Mouse (Mus musculus): ENCODE measurements around the gene Afg3l1. TPM values are rescaled to one million over a fixed set of nuclear protein-coding genes. Genes with fewer than 3 reads are reported as not detected.
"Not testable (repeated sequence)": the region's sequence is repeated elsewhere in the genome, so short reads cannot be mapped to it uniquely, and the experiment has no call there.

Gene Afg3l1
- total RNA-seq (2021) = 10 to 100 TPM; 24.7 to 27.9 TPM

DNA sequence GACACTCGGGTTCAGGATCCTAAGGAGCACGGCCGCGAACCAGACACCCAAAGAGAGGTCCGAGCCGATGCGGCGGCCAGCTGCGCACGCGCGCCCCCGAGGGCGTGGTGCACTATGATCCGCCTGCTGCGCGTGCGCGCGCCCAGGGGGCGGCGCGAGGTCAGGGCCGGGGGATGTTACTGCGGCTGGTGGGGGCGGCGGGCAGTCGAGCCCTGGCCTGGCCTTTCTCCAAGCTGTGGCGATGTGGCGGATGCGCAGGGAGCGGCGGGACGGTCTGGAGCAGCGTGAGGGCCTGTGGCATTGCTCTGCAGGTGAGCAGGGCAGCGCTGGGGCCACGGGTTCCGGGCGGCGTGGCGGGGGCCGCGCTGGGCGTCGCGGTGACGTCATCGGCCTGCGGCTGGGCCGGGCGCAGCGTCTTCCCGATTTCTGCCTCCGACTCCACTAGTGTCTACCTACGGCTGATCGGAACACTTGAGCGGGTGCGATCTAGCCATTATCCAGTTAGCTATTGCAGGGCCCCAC is at the start of gene Afg3l1:
TSS of gene Afg3l1 (plus strand) at position 167 of the 522 bp plus-strand sequence.
- peak; percentile 94 to 95 for DNase-seq

GRCm38 (mm10) chr8:123428343-123428893 is 49.3 kb upstream of the Afg3l1 start:
- no peak for DNase-seq

DNA sequence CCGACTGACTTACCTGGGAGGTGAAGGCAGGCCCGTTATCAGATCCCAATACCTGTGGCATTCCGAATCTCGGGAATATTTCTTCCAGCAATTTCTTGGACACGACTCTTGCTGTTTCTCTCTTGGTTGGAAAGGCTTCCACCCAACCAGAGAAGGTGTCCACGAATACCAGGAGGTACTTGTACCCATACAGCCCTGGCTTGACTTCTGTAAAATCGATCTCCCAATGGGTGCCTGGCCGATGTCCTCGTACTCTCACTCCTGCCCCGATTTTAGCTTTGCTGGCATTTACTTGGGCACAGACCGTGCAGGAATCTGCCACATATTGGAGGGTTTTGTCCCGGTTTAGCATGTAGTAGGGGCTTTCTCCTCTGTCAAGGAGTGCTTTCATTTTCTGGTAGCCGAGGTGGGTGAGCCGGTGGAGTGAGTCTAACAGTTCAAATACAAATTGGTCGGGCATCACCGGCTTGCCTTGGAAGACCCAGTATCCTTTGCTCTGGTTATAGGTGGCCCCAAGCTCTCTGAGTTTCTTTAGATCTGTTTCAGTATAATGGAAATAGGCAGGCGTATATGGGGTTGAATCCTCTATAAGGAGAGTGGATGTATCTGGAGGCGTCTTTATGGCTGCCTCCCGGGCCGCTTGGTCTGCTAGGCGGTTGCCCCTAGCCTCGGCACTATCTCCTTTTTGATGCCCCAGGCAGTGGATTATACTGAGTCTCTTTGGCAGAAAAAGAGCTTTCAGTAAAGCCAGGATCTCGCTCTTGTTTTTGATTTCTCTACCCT is 48.6 kb upstream of the Afg3l1 start:
- no peak for DNase-seq

DNA sequence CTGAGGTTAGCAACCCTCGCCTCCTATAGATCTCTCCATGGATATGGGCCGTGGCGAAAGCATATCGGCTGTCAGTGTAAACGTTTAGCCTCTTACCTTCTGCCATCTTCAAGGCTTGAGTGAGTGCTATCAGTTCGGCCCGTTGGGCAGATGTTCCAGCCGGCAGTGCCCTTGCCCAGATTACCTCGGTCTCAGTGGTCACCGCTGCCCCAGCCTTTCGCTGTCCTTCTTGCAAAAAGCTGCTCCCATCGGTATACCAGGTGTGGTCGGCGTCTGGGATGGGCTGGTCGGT is 48.0 kb upstream of the Afg3l1 start:
- not testable (repeated sequence) for DNase-seq

GRCm38 (mm10) chr8:123430936-123431335 is 46.8 kb upstream of the Afg3l1 start:
- not testable (repeated sequence) for DNase-seq

- no peak for DNase-seq
Measured at GRCm38 (mm10) chr8:123431616-123432365, 45.9 kb upstream of the Afg3l1 start.

- DNase-seq = no peak
Measured at GRCm38 (mm10) chr8:123432381-123432780, 45.3 kb upstream of the Afg3l1 start.

DNA sequence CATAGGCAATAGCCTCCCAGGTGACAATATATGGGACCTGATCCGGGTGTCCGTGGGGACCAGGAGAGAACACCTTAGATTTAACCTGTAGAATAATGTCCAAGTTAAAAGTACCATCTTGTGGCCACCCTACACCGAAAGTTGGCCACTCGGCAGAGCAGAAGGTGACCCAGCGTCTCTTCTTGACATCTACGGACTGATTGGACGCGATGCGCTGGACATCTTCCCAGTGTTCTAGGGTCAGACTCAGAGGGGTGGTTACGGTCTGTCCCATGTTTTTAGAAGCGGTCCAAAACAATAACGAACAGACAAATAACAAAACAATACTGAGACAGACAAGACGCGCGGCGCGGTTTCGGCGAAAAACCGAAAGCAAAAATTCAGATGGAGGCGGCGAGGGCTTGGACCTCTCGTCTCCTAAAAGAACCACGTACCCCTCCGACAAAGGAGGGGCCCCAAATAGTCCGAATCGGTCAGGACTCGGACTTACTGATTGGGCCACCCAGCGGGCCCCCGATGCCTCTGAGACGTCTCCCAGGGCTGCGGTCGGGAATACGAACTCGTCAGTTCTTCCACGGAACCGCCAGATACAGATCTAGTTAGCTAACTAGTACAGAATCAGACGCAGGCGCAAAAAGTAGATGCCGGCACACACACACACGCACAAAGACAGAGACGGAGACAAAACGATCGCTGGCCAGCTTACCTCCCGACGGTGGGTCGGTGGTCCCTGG is 44.3 kb upstream of the Afg3l1 start:
- not testable (repeated sequence) for DNase-seq

- DNase-seq = no peak
Measured at GRCm38 (mm10) chr8:123441788-123442187, 35.9 kb upstream of the Afg3l1 start.

GRCm38 (mm10) chr8:123442351-123442750 is 35.4 kb upstream of the Afg3l1 start:
- DNase-seq = no peak

GRCm38 (mm10) chr8:123442871-123443575 is 34.7 kb upstream of the Afg3l1 start:
- peak; percentile 91 for DNase-seq

DNA sequence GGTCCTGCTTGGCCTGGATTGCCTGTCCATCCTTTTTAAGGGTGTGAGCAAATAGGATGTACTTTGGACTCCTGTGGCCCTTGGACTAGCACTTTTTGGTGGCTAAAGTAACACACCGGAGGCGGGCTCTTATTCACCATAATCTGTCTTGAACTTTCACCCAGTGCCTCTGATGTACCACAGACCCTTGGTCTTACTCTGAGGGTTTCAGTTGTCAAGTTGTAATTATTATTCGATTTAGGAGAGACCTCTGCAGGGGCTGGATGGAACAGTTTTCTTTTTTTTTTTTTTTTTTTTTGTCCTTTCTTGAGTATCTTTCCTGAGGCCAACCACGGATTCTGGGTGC is 34.2 kb upstream of the Afg3l1 start:
- DNase-seq = no peak

GRCm38 (mm10) chr8:123444131-123444530 is 33.6 kb upstream of the Afg3l1 start:
- DNase-seq = no peak

- no peak for DNase-seq
Measured at GRCm38 (mm10) chr8:123445981-123446380, 31.7 kb upstream of the Afg3l1 start.

DNA sequence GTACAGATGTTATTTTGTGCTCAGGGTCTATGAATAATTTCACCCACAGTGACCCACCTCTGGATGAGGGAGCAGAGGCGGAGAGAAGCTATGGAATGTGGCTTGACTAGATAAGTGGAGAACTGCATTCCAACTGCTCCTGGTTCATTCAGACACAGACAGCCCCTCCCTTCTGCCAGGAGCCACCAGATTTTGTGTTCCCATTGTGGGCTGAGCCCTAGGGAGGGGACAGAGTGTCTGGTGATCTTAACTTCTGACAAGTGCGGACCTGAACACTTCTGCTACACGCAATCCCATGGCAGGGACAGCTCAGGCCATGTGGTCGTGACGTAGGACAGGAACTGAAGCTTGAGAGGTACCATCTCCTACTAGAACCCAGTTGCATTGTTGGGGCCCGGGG is 30.9 kb upstream of the Afg3l1 start:
- DNase-seq = no peak

- DNase-seq = no peak
Measured at GRCm38 (mm10) chr8:123450783-123451182, 26.9 kb upstream of the Afg3l1 start.

DNA sequence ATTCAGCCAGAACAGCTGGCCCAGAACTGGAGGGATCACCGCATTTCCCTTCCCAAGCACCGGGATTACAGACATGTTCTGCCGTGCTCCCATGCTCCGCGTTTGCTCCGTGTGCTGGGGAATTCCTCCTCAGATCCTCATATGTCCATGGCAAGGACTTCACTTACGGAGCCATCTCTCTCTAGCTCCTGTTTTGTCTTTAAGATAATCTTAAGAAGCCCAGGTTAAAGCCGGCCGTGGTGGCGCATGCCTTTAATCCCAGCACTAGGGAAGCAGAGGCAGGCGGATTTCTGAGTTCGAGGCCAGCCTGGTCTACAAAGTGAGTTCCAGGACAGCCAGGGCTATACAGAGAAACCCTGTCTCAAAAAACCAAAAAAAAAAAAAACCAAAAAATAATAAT is 26.0 kb upstream of the Afg3l1 start:
- DNase-seq = not testable (repeated sequence)

DNA sequence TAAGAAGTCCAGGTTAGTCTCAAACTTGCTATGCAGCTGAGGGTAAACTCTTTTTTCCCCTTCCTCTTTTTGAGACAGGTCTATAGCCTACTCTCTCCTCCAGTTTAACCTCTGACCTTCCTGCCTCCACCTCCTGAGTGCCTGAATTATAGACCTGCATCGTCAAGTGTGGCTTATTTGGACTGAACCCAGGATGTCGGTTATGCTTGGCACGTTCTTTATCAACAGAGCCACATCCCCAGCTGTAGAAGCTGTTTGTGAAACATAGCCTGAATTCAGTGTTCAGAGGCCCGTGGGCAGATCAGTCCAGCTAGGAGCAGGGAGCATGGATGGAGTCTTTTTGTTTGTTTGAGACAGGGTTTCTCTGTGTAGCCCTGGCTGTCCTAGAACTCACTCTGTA is 25.6 kb upstream of the Afg3l1 start:
- DNase-seq = no peak

- DNase-seq = no peak
Measured at GRCm38 (mm10) chr8:123453291-123453690, 24.4 kb upstream of the Afg3l1 start.

DNA sequence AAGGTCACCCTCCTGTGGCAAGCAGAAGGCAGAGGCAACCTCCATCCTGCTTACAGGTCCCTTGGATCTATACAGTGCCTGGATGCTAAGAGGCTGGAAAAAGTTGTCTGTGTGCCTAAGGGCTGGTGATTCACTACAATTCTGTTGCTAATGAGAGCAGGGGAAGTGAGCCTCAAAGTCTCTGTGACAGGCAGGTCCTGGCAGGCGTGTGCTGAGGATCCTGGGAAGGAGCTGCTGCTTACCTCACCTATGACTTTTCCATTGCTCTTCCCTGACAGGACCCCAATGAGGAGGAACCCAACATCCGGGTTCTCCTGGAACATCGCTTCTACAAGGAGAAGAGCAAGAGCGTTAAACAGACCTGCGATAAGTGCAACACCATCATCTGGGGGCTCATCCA is 23.8 kb upstream of the Afg3l1 start:
- DNase-seq = no peak

- DNase-seq = no peak
Measured at GRCm38 (mm10) chr8:123454559-123454958, 23.1 kb upstream of the Afg3l1 start.

DNA sequence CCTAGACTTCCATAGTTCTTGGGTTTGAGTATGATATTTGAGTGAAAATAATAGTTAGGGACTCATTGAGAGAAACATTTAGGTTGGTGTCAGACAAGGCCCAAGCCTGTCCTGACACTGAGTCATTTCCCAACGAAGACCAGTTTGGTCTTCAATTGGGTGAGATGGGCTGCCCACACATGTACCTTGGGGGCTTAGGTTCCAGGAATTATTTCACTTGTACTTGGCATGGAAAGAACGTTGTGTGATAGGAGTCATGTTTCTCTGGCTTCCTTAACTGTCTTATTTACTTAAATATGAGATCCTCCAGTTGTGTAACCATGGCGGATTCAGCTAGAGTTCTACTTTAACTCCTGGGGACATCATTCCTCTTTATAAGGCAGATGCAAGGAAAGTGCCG is 14.1 kb upstream of the Afg3l1 start:
- no peak for DNase-seq
